Mouse (Mus musculus) C2C12 (cell line): ENCODE data around the gene Calm2.

ENCODE experiments used
- CEBPB ChIP-seq: IDR thresholded peaks from one replicate; pipeline ENCODE4 v1.6.1; 2011; ENCODE audit warnings: low read depth, mild to moderate bottlenecking, control low read depth, moderate library complexity
- CTCF ChIP-seq: IDR thresholded peaks from one replicate; pipeline ENCODE4 v1.5.1; 2011; ENCODE audit not compliant: control insufficient read depth, insufficient read depth, insufficient read length
- FOSL1 ChIP-seq: IDR thresholded peaks from one replicate; pipeline ENCODE4 v1.8.0; 2011; ENCODE audit warnings: mild to moderate bottlenecking, low read length; ENCODE audit not compliant: poor library complexity, insufficient read depth, severe bottlenecking
- MAX ChIP-seq: IDR thresholded peaks from one replicate; pipeline ENCODE4 v1.6.1; 2011; ENCODE audit warnings: mild to moderate bottlenecking, control low read depth
- MYOD1 ChIP-seq: IDR thresholded peaks from one replicate; pipeline ENCODE4 v1.6.1; 2011; ENCODE audit warnings: low read depth; ENCODE audit not compliant: control insufficient read depth, insufficient read length
- MYOG ChIP-seq: IDR thresholded peaks from one replicate; pipeline ENCODE4 v1.6.1; 2011; ENCODE audit not compliant: control insufficient read depth, insufficient read length; ENCODE audit errors: extremely low read depth
- USF1 ChIP-seq: IDR thresholded peaks from one replicate; pipeline ENCODE4 v1.6.1; 2011; ENCODE audit warnings: low read depth, mild to moderate bottlenecking, control low read depth, moderate library complexity

GRCm38 (mm10) chr17:87474501-87474795 lies 27.7 kb upstream of the Calm2 start:
- TF ChIP-seq CTCF (no peak), CEBPB (no peak), MAX (no peak), MYOG (no peak), MYOD1 (no peak), USF1 (no peak), FOSL1 (no peak)
